Mouse (Mus musculus): ENCODE results near the gene Tmem120a. TPM values are rescaled to one million over a fixed set of nuclear protein-coding genes. Genes with fewer than 3 reads are reported as not detected.

Tmem120a gene
- polyA plus RNA-seq, 1 experiment = 184 TPM

DNA sequence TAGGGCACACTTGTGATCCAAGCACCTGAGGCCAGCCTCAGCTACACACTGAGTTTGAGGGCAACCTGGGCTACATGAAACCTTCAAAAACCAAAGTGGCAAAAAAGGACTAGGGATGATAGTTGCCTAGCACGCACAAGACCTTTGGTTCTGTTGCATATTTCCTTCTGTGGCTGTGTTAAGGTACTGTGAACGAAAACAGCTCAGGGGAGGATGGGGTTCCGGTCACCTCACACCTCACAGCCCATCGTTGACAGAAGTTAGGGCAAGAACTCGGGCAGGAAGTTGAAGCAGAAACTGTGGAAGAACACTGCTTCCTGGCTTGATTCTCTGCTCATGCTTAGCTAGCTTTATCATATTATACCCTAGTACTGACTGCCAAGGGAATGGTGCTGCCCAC is 34.5 kb downstream of the Tmem120a start:
- TF ChIP-seq CTCF (IDR thresholded peaks at IDR 0.05; ENCODE audit: control insufficient read depth, insufficient read depth, insufficient replicate concordance, low read depth, low read length) = no peak
- TF ChIP-seq POLR2A (IDR thresholded peaks at IDR 0.05; ENCODE audit: control insufficient read depth, low read depth, low read length) = no peak
- Histone ChIP-seq H3K36me3 (ENCODE audit: control insufficient read depth, insufficient read depth, low read length) (no peaks in the 10 kb centered on the region), H3K27ac (ENCODE audit: control insufficient read depth, insufficient read depth, low read depth, low read length) (no peak overlapping the region), H3K4me3 (ENCODE audit: control insufficient read depth, low read depth, low read length) (no peak overlapping the region), H3K4me1 (ENCODE audit: control insufficient read depth, insufficient read depth, low read length) (no peaks in the 10 kb centered on the region), H3K27me3 (ENCODE audit: control insufficient read depth, insufficient read depth, low read length) (no peaks in the 10 kb centered on the region)

DNA sequence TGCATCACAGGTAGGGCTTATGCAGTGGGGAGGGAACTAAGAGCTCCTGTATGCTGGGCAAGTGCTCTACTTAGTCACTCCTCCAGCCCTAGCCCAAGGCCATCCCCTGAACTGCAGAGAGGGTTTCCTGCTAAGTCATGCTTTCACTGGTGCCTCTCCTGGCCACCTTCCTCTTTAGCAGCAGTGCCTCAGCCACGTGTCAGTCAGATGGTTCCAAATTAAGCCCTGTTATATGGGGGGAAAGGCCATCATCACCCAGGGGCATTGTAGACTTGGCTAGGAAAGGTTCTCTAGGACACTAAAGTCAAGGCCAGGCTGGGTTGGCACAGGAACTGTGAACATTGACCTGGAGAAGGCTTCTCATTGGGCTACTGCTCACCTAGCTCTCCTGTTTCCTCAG is 36.4 kb downstream of the Tmem120a start:
- no peak for TF ChIP-seq CTCF (IDR thresholded peaks at IDR 0.05; ENCODE audit: control insufficient read depth, insufficient read depth, insufficient replicate concordance, low read depth, low read length)
- no peak for TF ChIP-seq POLR2A (IDR thresholded peaks at IDR 0.05; ENCODE audit: control insufficient read depth, low read depth, low read length)
- H3K4me3 ChIP-seq (ENCODE audit: control insufficient read depth, low read depth, low read length) = no peak overlapping the region
- H3K36me3 ChIP-seq (ENCODE audit: control insufficient read depth, insufficient read depth, low read length) = no peaks in the 10 kb centered on the region
- peaks cover 3% of the 10 kb centered on the region for H3K4me1 ChIP-seq (ENCODE audit: control insufficient read depth, insufficient read depth, low read length)
- no peaks in the 10 kb centered on the region for H3K27me3 ChIP-seq (ENCODE audit: control insufficient read depth, insufficient read depth, low read length)
- H3K27ac ChIP-seq (ENCODE audit: control insufficient read depth, insufficient read depth, low read depth, low read length) = no peak overlapping the region

DNA sequence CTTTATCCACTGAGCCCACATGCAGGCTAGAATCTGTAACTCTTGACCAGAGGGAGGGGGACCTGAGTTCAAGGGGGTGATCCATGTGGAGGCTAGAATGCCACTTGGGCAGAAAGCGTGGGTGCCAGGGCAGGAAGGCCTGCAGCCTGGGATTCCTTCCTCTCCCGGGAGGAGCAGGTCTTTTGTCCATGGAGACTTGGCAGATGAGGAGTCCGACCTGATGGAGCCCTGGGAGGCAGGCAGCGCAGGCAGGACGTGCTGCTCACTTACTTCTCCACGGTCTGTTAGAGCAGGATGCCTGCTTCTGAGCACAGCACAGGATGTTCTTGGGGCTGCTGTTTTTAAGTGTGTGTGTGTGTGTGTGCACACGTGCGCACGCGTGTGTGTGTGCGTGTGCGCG is 37.2 kb downstream of the Tmem120a start:
- no peak overlapping the region for H3K27ac ChIP-seq (ENCODE audit: control insufficient read depth, insufficient read depth, low read depth, low read length)
- H3K4me3 ChIP-seq (ENCODE audit: control insufficient read depth, low read depth, low read length) = no peak overlapping the region
- no peak for TF ChIP-seq CTCF (IDR thresholded peaks at IDR 0.05; ENCODE audit: control insufficient read depth, insufficient read depth, insufficient replicate concordance, low read depth, low read length)
- no peak for TF ChIP-seq POLR2A (IDR thresholded peaks at IDR 0.05; ENCODE audit: control insufficient read depth, low read depth, low read length)
- H3K36me3 ChIP-seq (ENCODE audit: control insufficient read depth, insufficient read depth, low read length) = no peaks in the 10 kb centered on the region
- H3K4me1 ChIP-seq (ENCODE audit: control insufficient read depth, insufficient read depth, low read length) = peaks cover 5% of the 10 kb centered on the region
- H3K27me3 ChIP-seq (ENCODE audit: control insufficient read depth, insufficient read depth, low read length) = no peaks in the 10 kb centered on the region

DNA sequence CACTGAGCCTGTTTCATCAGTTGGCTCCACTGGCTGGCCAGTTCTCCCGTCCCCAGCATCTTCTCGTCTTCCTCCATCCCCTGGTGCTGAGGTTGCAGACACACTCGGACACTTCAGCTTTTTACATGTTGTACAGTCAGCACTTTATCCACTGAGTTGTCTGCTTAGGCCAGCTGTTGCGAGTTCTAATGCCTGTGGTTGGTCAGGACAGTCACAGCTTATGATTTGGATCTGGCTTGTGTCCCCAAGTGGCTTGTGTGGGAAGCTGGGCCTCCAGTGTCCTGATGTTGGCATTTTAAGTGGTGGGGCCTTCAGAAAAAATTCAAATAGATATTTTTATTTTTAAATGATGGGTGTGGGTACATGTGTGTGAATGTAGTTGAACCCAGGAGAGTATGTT is 38.9 kb downstream of the Tmem120a start:
- TF ChIP-seq POLR2A (IDR thresholded peaks at IDR 0.05; ENCODE audit: control insufficient read depth, low read depth, low read length) = no peak
- Histone ChIP-seq H3K36me3 (ENCODE audit: control insufficient read depth, insufficient read depth, low read length) (no peaks in the 10 kb centered on the region), H3K27ac (ENCODE audit: control insufficient read depth, insufficient read depth, low read depth, low read length) (no peak overlapping the region), H3K27me3 (ENCODE audit: control insufficient read depth, insufficient read depth, low read length) (no peaks in the 10 kb centered on the region), H3K4me1 (ENCODE audit: control insufficient read depth, insufficient read depth, low read length) (peaks cover 5% of the 10 kb centered on the region), H3K4me3 (ENCODE audit: control insufficient read depth, low read depth, low read length) (no peak overlapping the region)

DNA sequence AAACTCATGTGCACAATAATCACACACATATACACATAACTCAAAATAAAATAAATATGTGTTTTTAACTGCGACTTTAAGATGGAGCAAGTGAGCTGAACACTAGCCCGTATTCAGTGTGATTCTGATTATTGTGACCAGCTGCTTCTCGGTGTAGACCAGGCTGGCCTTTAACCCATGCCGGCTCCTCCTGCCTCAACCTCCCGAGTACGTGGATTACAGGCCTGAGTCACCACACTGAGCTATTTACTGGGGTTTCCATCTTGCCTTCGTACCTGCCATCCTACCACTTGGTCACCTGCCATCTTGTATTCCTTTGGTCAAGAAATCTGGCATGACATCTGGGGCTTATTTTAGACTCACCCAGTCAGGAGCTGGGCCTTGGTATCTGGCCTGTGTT is 40.8 kb downstream of the Tmem120a start:
- no peaks in the 10 kb centered on the region for H3K27me3 ChIP-seq (ENCODE audit: control insufficient read depth, insufficient read depth, low read length)
- H3K36me3 ChIP-seq (ENCODE audit: control insufficient read depth, insufficient read depth, low read length) = no peaks in the 10 kb centered on the region
- H3K4me1 ChIP-seq (ENCODE audit: control insufficient read depth, insufficient read depth, low read length) = peaks cover 5% of the 10 kb centered on the region
- no peak overlapping the region for H3K27ac ChIP-seq (ENCODE audit: control insufficient read depth, insufficient read depth, low read depth, low read length)
- TF ChIP-seq POLR2A (IDR thresholded peaks at IDR 0.05; ENCODE audit: control insufficient read depth, low read depth, low read length) (no peak), CTCF (IDR thresholded peaks at IDR 0.05; ENCODE audit: control insufficient read depth, insufficient read depth, insufficient replicate concordance, low read depth, low read length) (no peak)
- H3K4me3 ChIP-seq (ENCODE audit: control insufficient read depth, low read depth, low read length) = no peak overlapping the region

DNA sequence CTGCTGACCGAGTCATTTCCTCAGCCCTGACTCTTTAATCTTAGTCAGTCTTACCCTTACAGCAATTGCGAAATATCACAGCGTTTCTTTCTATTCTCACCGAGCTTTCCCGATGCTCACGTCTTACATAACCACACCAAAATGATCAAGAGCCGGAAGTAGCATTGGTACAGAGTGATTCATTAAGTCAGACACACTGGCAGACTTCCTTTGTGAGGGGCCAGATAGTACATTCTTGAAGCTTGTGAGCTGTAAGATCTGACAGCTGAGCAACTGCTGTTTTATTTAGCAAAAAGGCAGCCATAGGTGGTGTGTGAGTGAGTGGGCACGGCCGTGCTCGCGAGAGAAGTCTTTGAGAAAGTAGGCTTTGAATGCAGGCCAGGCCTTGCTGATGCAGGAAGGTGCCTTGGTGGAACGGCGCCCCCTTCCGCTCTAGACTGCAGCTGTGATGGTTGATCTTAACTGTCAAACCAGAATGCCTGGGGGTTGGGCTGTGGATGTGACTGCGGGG is 41.5 kb downstream of the Tmem120a start:
- Histone ChIP-seq H3K4me3 (ENCODE audit: control insufficient read depth, low read depth, low read length) (no peak overlapping the region), H3K27me3 (ENCODE audit: control insufficient read depth, insufficient read depth, low read length) (no peaks in the 10 kb centered on the region), H3K36me3 (ENCODE audit: control insufficient read depth, insufficient read depth, low read length) (no peaks in the 10 kb centered on the region), H3K27ac (ENCODE audit: control insufficient read depth, insufficient read depth, low read depth, low read length) (no peak overlapping the region), H3K4me1 (ENCODE audit: control insufficient read depth, insufficient read depth, low read length) (peaks cover 5% of the 10 kb centered on the region)
- no peak for TF ChIP-seq POLR2A (IDR thresholded peaks at IDR 0.05; ENCODE audit: control insufficient read depth, low read depth, low read length)

DNA sequence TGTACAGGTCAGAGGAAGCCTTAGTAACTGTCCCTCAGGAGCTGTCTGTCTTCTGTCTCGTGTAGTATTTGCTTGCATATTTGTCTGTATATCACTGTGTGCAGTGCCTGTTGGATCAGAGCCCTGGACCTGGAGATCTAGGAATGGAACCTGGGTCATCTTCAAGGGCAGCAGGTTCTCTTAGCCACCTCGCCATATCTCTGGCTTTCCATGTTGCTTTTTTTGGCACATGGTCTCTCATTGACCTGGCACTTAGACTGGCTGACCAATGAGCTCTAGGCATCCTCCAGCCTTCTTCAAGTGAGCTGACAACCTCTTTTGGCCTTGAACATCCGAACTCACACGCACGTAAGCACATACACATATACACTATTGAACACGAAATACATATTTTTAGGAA is 42.1 kb downstream of the Tmem120a start:
- Histone ChIP-seq H3K4me1 (ENCODE audit: control insufficient read depth, insufficient read depth, low read length) (peaks cover 5% of the 10 kb centered on the region), H3K27me3 (ENCODE audit: control insufficient read depth, insufficient read depth, low read length) (no peaks in the 10 kb centered on the region), H3K27ac (ENCODE audit: control insufficient read depth, insufficient read depth, low read depth, low read length) (no peak overlapping the region), H3K36me3 (ENCODE audit: control insufficient read depth, insufficient read depth, low read length) (no peaks in the 10 kb centered on the region), H3K4me3 (ENCODE audit: control insufficient read depth, low read depth, low read length) (no peak overlapping the region)
- TF ChIP-seq POLR2A (IDR thresholded peaks at IDR 0.05; ENCODE audit: control insufficient read depth, low read depth, low read length) = no peak
- no peak for TF ChIP-seq CTCF (IDR thresholded peaks at IDR 0.05; ENCODE audit: control insufficient read depth, insufficient read depth, insufficient replicate concordance, low read depth, low read length)

DNA sequence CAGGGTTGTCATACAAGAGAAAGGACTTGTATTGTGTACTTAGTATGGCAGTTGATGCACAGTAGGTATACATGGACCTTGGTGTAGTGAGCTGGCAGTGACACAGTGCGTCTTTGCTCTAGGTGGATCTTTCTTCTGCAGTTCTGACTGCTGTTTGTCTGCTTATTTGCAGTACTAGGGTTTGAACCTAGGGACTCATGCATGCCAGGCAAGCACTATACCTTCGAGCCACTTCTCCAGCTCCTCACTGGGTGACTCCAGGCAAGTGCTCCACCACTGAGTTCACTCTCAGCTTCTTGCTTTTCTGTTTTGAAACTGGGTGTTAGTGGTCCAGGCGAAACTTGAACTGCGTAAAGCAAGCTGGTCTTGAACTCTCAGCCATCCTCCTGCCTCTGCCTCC is 42.6 kb downstream of the Tmem120a start:
- H3K4me3 ChIP-seq (ENCODE audit: control insufficient read depth, low read depth, low read length) = no peak overlapping the region
- peaks cover 5% of the 10 kb centered on the region for H3K4me1 ChIP-seq (ENCODE audit: control insufficient read depth, insufficient read depth, low read length)
- no peaks in the 10 kb centered on the region for H3K27me3 ChIP-seq (ENCODE audit: control insufficient read depth, insufficient read depth, low read length)
- no peaks in the 10 kb centered on the region for H3K36me3 ChIP-seq (ENCODE audit: control insufficient read depth, insufficient read depth, low read length)
- H3K27ac ChIP-seq (ENCODE audit: control insufficient read depth, insufficient read depth, low read depth, low read length) = no peak overlapping the region
- no peak for TF ChIP-seq CTCF (IDR thresholded peaks at IDR 0.05; ENCODE audit: control insufficient read depth, insufficient read depth, insufficient replicate concordance, low read depth, low read length)
- TF ChIP-seq POLR2A (IDR thresholded peaks at IDR 0.05; ENCODE audit: control insufficient read depth, low read depth, low read length) = no peak

Data from testis, adult 2 months (tissue).